Mouse (Mus musculus) limb, embryonic 10.5 days (tissue): ENCODE results near the gene Gm45716. TPM values are rescaled to one million over a fixed set of nuclear protein-coding genes. Genes with fewer than 3 reads are reported as not detected.
"Not testable (repeated sequence)": the region's sequence is repeated elsewhere in the genome, so short reads cannot be mapped to it uniquely, and the experiment has no call there.

Experiments
- DNase-seq: peaks from one replicate; pipeline ENCODE4 v3.0.0-alpha.2; 2017; ENCODE audit warnings: low spot score
- H3K27ac ChIP-seq: fragments of 300-500 bp; sonication (generic); 2 replicates; pipeline ENCODE4 v1.5.1; 2016; ENCODE audit warnings: mild to moderate bottlenecking
- H3K27me3 ChIP-seq: fragments of 300-500 bp; sonication (generic); 2 replicates; pipeline ENCODE4 v1.6.1; 2016; ENCODE audit warnings: low read depth, mild to moderate bottlenecking; ENCODE audit not compliant: poor library complexity, severe bottlenecking
- H3K36me3 ChIP-seq: fragments of 300-500 bp; sonication (generic); 2 replicates; pipeline ENCODE4 v1.6.1; 2016; ENCODE audit warnings: mild to moderate bottlenecking, moderate library complexity
- H3K4me1 ChIP-seq: fragments of 300-500 bp; sonication (generic); 2 replicates; pipeline ENCODE4 v1.6.1; 2016
- H3K4me3 ChIP-seq: fragments of 300-500 bp; sonication (generic); 2 replicates; pipeline ENCODE4 v1.5.1; 2016; ENCODE audit warnings: mild to moderate bottlenecking, moderate library complexity
- H3K9me3 ChIP-seq: fragments of 300-500 bp; sonication (generic); replicated peaks from 2 replicates; pipeline ENCODE4 v1.6.1; 2016; ENCODE audit warnings: mild to moderate bottlenecking
- WGBS: fragments of 180-500 bp; shearing (Covaris S2); methylation state at CpG from one replicate; pipeline ENCODE4 v1.1.7; 2016; 5-methylcytosine and 5-hydroxymethylcytosine counted together
- polyA plus RNA-seq: library from polyadenylated mRNA; unstranded; fragments of >200 nt; fragmentation: Nextera tagmentation; extraction: Ambion mirVana; gene quantifications from 2 replicates; pipeline ENCODE4 v1.2.1, GENCODE M21; 2016

The Gm45716 gene
- polyA plus RNA-seq, 1 experiment from 2014 or later, result 12.7 TPM

GRCm38 (mm10) chr11:90259826-90260225, 72.3 kb downstream of the Gm45716 start:
- no peak overlapping the region for H3K4me3 ChIP-seq
- 87% methylated on average over 9 of the region's 9 CpGs for WGBS
- 0 out of 2 replicates have a peak, but pooled peaks cover 3% of the 10 kb centered on the region for H3K4me1 ChIP-seq
- H3K36me3 ChIP-seq, result peaks cover 77% of the 10 kb centered on the region
- H3K9me3 ChIP-seq, result no peaks in the 10 kb centered on the region
- no peaks in the 10 kb centered on the region for H3K27me3 ChIP-seq
- no peak overlapping the region for H3K27ac ChIP-seq
- no peak for DNase-seq

- no peak for DNase-seq
These were observed 76.7 kb downstream of the Gm45716 start for GRCm38 (mm10) chr11:90264180-90264579.

GRCm38 (mm10) chr11:90265581-90265980, 78.1 kb downstream of the Gm45716 start:
- 88% methylated on average over 7 of the region's 7 CpGs for WGBS
- Histone ChIP-seq H3K4me3 (no peak overlapping the region), H3K27me3 (no peaks in the 10 kb centered on the region), H3K4me1 (peaks cover 13% of the 10 kb centered on the region; the same call in 1 of the 2 replicates), H3K27ac (no peak overlapping the region), H3K36me3 (peaks cover 91% of the 10 kb centered on the region), H3K9me3 (no peaks in the 10 kb centered on the region)
- DNase-seq, result no peak

More at GRCm38 (mm10) chr11:90264180-90264579, 76.7 kb downstream of the Gm45716 start:
- no peaks in the 10 kb centered on the region for H3K9me3 ChIP-seq
- H3K4me3 ChIP-seq, result no peak overlapping the region
- H3K27ac ChIP-seq, result no peak overlapping the region
- no peaks in the 10 kb centered on the region for H3K27me3 ChIP-seq
- peaks cover 6% of the 10 kb centered on the region; the same call in 1 of the 2 replicates for H3K4me1 ChIP-seq
- H3K36me3 ChIP-seq, result peaks cover 88% of the 10 kb centered on the region
- WGBS, result 82% methylated on average over 11 of the region's 11 CpGs

GRCm38 (mm10) chr11:90268934-90269333, 81.5 kb downstream of the Gm45716 start:
- H3K9me3 ChIP-seq, result no peaks in the 10 kb centered on the region
- H3K4me3 ChIP-seq, result no peak overlapping the region
- peaks cover 81% of the 10 kb centered on the region for H3K36me3 ChIP-seq
- WGBS, result 74% methylated on average over 5 of the region's 5 CpGs
- H3K4me1 ChIP-seq, result peaks cover 13% of the 10 kb centered on the region; the same call in 1 of the 2 replicates
- DNase-seq, result no peak
- no peak overlapping the region for H3K27ac ChIP-seq
- no peaks in the 10 kb centered on the region for H3K27me3 ChIP-seq

- 52% methylated on average over 18 of the region's 18 CpGs for WGBS
- no peaks in the 10 kb centered on the region for H3K9me3 ChIP-seq
- no peaks in the 10 kb centered on the region for H3K27me3 ChIP-seq
- no peak for DNase-seq
- H3K4me1 ChIP-seq, result peaks cover 10% of the 10 kb centered on the region; the same call in 1 of the 2 replicates
- no peak overlapping the region for H3K27ac ChIP-seq
- H3K4me3 ChIP-seq, result no peak overlapping the region
- H3K36me3 ChIP-seq, result peaks cover 81% of the 10 kb centered on the region
These were observed 82.1 kb downstream of the Gm45716 start for GRCm38 (mm10) chr11:90269398-90270123.

- H3K4me3 ChIP-seq, result no peak overlapping the region
- WGBS, result 87% methylated on average over 11 of the region's 11 CpGs
- no peaks in the 10 kb centered on the region for H3K9me3 ChIP-seq
- H3K36me3 ChIP-seq, result peaks cover 79% of the 10 kb centered on the region
- no peak for DNase-seq
- H3K27me3 ChIP-seq, result no peaks in the 10 kb centered on the region
- peaks cover 10% of the 10 kb centered on the region; the same call in 1 of the 2 replicates for H3K4me1 ChIP-seq
- H3K27ac ChIP-seq, result no peak overlapping the region
These were observed 82.8 kb downstream of the Gm45716 start for GRCm38 (mm10) chr11:90270132-90270877.

GRCm38 (mm10) chr11:90274187-90274586, 86.7 kb downstream of the Gm45716 start:
- Histone ChIP-seq H3K27me3 (no peaks in the 10 kb centered on the region), H3K4me3 (no peak overlapping the region), H3K27ac (no peak overlapping the region), H3K4me1 (peaks cover 6% of the 10 kb centered on the region; the same call in 1 of the 2 replicates), H3K9me3 (no peaks in the 10 kb centered on the region), H3K36me3 (peaks cover 63% of the 10 kb centered on the region)
- no peak for DNase-seq
- WGBS, result 71% methylated on average over 1 of the region's 1 CpGs

GRCm38 (mm10) chr11:90275663-90276062, 88.2 kb downstream of the Gm45716 start:
- no peak for DNase-seq
- 87% methylated on average over 7 of the region's 7 CpGs for WGBS
- Histone ChIP-seq H3K36me3 (peaks cover 48% of the 10 kb centered on the region), H3K9me3 (no peaks in the 10 kb centered on the region), H3K27ac (no peak overlapping the region), H3K4me3 (no peak overlapping the region), H3K4me1 (no peaks in the 10 kb centered on the region), H3K27me3 (no peaks in the 10 kb centered on the region)

GRCm38 (mm10) chr11:90276150-90276549, 88.7 kb downstream of the Gm45716 start:
- Histone ChIP-seq H3K9me3 (no peaks in the 10 kb centered on the region), H3K4me1 (no peaks in the 10 kb centered on the region), H3K4me3 (no peak overlapping the region), H3K36me3 (peaks cover 43% of the 10 kb centered on the region), H3K27ac (no peak overlapping the region), H3K27me3 (no peaks in the 10 kb centered on the region)
- 92% methylated on average over 8 of the region's 8 CpGs for WGBS
- DNase-seq, result no peak

- no peak for DNase-seq
- no peaks in the 10 kb centered on the region for H3K9me3 ChIP-seq
- no peak overlapping the region for H3K27ac ChIP-seq
- H3K4me3 ChIP-seq, result no peak overlapping the region
- H3K4me1 ChIP-seq, result no peaks in the 10 kb centered on the region
- H3K27me3 ChIP-seq, result no peaks in the 10 kb centered on the region
- WGBS, result 90% methylated on average over 12 of the region's 12 CpGs
- H3K36me3 ChIP-seq, result peaks cover 39% of the 10 kb centered on the region
These were observed 89.1 kb downstream of the Gm45716 start for GRCm38 (mm10) chr11:90276561-90276960.

GRCm38 (mm10) chr11:90280069-90280468, 92.6 kb downstream of the Gm45716 start:
- 87% methylated on average over 5 of the region's 5 CpGs for WGBS
- Histone ChIP-seq H3K4me3 (no peak overlapping the region), H3K9me3 (no peaks in the 10 kb centered on the region), H3K27me3 (no peaks in the 10 kb centered on the region), H3K27ac (no peak overlapping the region), H3K36me3 (peaks cover 19% of the 10 kb centered on the region), H3K4me1 (no peaks in the 10 kb centered on the region)
- DNase-seq, result no peak

- not testable (repeated sequence) for H3K27me3 ChIP-seq, H3K4me1 ChIP-seq, H3K27ac ChIP-seq, H3K9me3 ChIP-seq, H3K36me3 ChIP-seq, DNase-seq, H3K4me3 ChIP-seq
- 90% methylated on average over 2 of the region's 2 CpGs for WGBS
These were observed 94.5 kb downstream of the Gm45716 start for GRCm38 (mm10) chr11:90281943-90282342.

- WGBS, result 71% methylated on average over 4 of the region's 4 CpGs
- no peak overlapping the region for H3K4me3 ChIP-seq
- H3K36me3 ChIP-seq, result no peaks in the 10 kb centered on the region
- H3K4me1 ChIP-seq, result no peaks in the 10 kb centered on the region
- DNase-seq, result no peak
- H3K27me3 ChIP-seq, result no peaks in the 10 kb centered on the region
- H3K9me3 ChIP-seq, result no peaks in the 10 kb centered on the region
- no peak overlapping the region for H3K27ac ChIP-seq
These were observed 95.7 kb downstream of the Gm45716 start for GRCm38 (mm10) chr11:90283159-90283558.
